Mouse (Mus musculus) frontal cortex, adult (tissue): ENCODE results near the gene Arhgap18.
A peak's percentile ranks its signal among the peaks of the same experiment; 100 is the strongest.

Source experiments
- ATAC-seq: cut with Nextera tagmentation; 2 replicates; pipeline ENCODE4 v1.9.2; 2017; ENCODE audit warnings: mild to moderate bottlenecking, moderate library complexity, mixed read lengths; ENCODE audit not compliant: low TSS enrichment

The Arhgap18 gene

DNA sequence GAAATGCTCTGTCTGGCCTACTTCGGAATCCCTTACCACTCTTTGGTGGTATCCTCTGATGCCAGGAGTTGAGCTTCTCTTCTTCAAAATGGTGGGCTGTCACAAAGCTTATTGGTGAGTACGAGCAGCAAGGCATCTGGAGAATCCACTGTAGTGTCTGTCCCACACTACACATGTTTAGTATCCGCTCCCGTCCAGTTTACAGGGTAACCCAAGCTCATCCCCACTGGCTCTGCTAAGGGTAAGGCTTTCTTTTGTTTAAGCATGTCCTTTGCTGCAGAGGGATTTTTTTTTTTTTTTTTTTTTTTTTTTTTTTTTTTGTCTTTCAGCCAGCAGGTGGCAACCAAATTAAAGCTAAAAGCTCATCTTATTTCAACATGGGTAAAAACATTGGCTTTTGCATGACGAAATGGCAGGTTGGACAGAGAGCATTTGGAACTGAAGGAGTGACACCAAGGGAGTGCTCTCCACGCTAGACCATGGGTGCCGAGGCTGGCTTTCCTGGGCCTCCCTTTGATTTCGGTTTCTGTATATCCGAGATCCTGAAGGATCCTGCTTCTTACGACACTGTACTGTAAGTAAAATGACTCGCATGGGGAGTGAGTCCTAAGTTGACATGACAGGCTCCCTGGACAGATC, at the start of gene Arhgap18:
Arhgap18 (plus strand) TSS at position 493 of the 639 bp plus-strand sequence.
- peak; percentile 76 for ATAC-seq

DNA sequence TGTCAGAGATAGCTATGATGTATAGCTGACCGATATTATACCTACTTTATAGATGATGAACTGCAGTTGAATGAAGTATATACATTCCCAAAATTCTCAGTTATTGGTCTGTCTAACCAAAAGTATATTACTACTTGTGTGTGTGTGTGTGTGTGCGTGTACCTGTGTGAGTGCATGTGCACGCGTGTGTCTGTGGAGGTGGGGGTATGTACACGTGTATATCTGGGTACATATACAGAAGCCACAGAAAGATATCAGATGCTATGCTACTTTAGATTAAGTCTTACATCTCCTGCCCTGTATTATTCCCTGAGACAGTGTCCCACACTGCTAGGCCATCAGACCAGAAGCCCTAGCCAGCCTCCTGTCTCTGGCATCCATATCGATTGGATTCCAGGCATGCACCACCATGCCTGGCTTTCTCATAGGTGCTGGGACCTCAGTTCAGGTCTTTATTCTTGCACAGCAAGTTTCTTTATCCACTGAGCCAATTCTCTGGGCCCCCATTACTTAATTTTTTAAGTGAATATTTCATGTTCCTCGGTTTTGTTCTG, 42.7 kb upstream of the Arhgap18 start:
- ATAC-seq, result no peak

DNA sequence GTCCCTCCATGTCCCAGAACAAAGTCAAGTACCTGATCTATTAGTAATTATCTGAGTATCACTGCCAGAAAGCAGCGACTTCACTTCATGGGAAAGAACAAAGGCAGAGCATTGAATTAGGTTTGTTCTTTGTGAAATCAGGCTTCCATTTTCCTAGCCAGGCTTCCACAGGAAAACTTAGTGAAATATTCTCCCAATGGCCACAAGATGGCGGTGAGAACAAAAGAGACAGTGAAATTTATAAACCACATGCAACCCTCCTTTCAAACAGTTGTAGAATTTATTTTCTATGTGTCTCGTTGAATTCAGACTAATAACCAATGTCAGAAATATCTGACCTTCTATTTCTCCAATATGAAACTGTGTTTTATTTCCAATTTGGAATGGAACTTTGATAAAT, 42.2 kb upstream of the Arhgap18 start:
- ATAC-seq, result peak; percentile 88

DNA sequence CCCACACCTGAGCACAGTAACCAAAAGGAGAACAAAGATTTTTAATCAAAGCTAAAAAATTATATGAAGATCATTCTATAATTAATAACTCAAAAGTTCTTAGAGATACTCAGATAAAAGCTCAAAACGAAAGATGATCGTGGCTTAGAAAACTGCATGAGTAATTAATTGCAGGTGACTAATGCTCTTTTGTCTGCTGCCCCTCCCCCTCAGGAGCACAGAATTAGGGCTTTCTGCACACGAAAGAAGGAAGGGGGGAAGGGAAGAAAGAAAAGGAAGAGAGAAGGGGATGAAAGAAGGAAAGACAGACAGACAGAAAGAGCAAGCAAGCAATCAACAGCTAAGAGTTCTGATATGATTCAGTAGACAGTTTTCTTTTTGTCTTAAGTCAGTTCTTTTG, 39.2 kb upstream of the Arhgap18 start:
- ATAC-seq, result no peak

DNA sequence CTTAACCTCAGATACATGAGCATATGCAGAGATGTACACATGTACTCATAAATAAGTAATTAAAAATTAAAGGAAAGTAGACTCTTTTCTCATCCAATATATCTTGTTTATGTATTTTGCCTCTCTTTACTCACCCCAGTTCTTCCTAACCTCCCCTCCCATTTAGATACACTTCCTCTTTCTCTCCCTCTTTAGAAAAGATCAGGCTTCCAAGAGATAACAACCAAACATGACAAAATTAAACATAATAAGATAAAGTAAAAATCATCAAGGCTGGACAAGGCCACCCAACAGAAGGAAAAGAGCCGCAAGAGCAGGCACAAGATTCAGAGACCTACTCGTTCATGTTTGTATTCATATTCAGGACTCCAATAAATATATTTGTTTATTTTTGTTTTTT, 28.5 kb upstream of the Arhgap18 start:
- no peak for ATAC-seq

DNA sequence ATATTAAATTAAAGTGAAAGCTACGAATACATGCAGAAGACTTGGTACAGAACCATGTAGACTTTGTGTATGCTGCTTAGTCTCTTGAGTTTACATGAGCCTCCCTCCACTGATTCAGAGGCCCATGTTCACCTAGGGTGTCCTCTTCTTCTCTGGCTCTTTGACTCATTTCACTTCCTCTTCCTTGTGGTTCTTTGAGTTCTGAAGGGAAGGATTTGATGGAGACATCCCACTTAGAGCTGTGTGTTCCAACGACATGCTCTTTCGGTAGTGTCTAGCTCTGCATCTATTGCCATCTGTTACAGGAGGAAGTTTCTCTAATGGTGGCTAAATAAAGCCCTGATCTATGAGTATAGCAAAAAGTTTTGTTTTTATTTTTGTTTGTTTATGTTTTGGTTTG, 28.0 kb upstream of the Arhgap18 start:
- no peak for ATAC-seq

DNA sequence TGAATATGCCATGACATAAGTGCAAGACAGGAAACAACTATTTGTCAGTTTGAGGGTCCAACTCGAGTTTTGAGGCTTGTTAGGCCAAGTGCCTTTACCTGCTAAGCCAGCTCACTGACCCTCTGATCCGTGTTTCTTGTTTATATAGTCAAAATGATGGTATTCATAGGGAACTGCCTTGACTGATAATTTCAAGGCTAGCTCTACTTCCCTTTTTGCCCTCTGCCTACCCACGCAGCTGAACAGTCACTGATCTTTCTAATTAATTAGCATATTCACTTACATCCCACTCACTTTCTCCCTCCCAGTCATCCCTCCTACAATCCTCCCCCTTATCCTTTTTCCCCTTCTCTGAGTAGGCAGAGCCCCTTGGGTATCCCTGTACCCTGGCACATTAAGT, 2.4 kb upstream of the Arhgap18 start:
- ATAC-seq, result no peak

DNA sequence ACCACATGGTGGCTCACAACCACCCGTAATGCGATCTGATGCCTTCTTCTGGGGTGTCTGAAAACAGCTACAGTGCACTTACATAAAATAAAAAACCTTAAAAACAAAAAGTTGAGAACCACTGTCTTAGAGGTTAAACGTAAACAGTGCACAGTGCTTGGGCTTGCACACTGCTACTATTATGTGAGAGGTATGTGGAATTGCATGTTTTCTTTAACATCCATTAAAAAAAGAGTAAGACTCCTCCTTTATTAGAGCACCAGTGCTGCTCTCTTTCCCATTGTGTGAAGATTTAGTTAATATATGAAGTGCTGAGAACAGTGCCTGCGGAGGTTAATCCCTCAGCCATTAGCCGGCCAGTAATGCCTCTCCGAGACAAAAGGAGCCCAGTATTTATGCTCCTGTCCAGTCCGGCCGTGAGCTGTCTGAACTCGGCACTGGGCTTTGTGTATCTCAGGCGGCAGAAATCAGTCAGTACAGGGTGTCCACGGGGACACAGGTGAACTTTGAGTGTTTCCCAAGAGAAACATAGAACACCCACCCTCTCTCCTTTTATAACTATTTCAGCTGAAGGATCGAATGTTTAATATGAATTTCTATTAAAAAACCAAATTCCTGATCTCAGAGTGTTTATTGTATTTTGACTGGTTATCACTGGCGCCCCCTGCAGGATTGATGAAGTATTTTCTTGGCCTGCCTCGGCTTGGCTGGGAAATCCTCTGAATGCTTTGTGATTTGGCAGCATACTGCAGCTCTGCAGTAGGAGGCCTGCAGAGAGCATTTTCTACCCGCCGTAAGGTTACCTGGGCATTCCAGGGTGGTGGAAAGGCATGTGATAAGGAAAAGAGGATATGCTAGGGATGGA, 925 bp upstream of the Arhgap18 start:
- peak; percentile 92 for ATAC-seq

DNA sequence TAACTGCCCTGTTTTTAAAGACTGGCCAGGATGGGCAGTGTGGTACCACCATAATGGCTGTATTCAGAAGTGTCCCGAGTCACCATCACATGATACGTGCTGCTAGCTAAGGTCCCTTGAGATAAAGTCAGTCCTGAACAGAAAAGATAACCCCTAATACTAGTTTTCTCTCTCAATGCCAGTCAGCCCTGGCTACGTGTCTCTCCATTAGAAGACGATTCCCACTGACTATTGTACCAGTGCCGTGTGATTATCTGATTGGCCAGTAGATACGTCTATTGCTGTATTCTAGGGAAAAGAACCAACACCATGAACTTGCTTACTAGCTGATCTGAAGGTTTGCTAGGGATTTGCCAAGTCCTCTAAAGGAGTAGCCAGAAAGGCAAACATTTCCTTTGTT, 785 bp downstream of the Arhgap18 start:
- ATAC-seq, result no peak

DNA sequence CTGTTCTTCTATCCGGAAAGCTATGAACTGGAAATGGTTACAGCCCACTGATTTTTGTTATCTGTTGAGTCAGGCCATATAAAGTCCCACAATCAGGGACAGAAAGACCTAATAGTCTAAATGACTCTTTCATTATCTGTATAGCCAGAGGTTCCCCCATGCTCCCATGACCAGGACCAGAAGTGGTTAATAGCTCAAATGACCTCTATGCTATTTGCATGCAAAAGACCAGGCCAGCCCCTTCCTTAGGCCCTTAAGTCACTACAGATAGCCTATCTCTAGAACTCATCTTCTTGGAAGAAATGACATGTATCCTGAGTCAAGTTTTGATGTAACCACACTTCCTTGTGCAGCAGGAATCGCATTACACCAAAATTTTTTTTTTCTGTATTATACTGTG, 4.0 kb downstream of the Arhgap18 start:
- no peak for ATAC-seq

DNA sequence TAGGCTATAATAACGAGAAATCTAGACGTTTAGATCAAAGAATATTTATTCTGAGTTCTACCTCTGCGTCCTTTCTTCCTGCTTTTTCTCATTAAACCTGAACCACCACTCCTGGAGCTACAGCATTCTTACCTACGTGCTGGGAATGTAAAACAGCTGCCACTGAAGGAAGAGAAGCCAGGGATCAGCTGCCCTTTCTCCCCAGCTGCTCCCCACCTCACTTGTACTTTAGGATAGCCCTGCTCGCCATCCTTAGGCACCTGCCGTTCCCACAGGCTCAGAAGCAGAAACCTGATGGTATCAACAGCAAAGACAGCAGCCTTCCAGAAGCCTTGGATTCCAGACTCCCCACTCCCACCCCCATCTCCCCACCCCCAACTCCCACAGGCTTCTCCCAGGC, 6.2 kb downstream of the Arhgap18 start:
- ATAC-seq, result no peak

DNA sequence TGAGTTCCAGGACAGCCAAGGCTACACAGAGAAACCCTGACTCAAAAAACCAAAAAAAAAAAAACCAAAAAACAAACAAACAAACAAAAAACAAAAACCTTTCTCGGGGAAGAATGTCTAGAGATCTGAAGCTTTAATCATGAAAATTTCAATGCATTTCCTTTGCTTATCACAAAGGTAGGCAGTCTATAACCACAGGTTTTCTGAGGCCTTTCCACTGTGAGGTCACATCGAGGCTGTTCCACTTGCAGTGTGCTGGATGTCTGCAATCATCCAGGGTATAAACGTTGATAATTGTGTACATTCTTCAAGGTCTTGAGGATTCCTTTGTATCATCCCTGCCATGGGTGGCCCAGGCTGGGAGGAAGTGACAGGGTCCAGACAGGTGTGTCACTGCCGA, 7.9 kb downstream of the Arhgap18 start:
- no peak for ATAC-seq

DNA sequence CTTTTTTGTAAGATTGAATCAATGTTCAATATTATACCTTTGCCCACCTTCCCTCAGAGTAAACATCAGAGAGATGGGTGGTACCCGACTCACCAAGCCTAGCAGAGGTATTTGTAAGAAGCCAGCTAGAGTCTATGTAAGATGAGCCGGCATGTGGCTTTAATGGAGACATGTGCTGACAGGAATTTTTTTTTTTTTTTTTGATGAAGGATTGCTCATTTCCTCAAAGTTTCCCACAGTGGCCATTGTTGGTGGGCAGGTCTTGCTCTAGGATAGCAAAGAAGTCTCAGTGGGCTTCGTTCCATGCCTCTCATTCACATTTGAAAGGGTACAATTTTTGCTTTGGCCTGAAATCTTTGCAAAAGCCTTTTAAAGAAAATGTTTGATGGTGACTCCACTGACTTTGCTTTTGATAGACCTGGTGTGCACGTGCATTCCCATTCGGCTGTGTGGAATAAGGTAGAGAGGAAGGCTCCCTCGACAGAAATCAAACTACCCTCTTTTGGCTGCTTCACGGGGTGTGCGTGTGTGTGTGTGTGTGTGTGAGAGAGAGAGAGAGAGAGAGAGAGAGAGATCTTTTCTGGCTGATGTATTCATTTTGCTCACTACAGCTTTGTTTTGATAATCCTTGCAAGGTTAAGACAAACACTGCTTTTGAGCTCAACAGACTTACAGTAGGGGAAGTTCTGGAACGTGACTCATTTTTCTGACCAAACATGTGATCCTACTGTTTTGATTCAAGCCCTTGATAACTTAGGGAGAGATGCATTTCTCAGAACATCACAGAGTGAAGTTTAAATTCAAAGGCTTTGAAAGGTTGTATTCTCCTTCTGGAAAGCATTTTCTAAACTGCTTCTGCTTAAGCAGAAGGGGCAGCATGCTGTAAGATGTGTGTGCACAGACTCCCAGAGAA, 9.0 kb downstream of the Arhgap18 start:
- ATAC-seq, result no peak

DNA sequence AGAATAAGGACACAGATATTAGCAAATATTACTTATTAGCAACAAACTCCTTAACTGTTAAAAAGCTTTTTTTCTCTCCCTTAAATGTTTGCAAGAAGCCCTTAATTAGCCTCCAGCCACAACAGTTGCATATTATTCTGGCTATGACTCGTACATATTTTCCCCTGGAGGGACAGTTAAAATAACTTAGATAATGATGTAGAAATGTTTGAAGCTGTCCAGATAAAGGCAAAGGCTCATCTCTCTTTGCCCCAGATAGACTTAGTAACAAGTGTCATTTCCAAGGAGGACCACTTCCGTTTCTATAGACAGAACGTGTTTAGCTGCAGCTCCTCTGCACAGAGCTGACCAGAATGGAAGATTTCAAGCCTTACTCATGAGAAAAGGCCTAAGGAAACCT, 14.0 kb downstream of the Arhgap18 start:
- no peak for ATAC-seq

DNA sequence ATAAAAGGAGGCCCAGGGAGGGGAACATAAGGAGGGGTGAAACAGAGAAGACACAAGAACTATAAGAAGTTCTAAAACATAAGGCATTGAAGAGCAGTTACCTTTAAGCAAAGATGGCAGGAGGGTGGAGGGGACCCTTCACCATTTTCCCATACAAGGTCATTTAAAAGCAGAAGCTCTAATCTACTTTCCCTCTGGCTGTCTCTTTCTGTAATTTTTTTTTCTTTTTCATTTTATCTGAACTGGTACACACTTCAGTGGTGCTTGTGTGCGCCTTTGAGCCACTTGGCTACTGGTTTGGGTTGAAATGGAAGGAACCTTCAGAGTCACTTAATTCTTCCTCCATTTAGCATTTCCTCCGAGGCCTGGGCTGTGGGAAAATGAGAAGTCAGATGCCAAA, 15.7 kb downstream of the Arhgap18 start:
- ATAC-seq, result no peak

DNA sequence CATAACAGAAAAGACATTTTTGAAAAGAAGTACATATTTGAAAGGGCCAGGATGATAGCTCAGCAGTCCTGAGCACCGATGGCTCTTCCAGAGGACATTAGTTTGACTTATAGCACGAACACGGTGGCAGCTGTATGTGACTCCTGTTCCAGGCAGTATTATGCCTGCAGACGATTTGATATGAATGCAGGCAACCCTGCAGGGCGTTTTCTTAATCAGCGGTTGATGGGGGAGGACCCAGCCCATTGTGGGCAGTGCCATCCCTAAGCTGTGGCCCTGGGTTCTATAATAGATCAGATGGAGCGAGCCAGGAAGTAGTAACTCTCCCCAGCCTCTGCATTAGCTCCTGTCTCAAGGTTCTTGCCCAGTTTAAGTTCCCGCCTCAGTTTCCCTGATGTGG, 16.8 kb downstream of the Arhgap18 start:
- no peak for ATAC-seq

DNA sequence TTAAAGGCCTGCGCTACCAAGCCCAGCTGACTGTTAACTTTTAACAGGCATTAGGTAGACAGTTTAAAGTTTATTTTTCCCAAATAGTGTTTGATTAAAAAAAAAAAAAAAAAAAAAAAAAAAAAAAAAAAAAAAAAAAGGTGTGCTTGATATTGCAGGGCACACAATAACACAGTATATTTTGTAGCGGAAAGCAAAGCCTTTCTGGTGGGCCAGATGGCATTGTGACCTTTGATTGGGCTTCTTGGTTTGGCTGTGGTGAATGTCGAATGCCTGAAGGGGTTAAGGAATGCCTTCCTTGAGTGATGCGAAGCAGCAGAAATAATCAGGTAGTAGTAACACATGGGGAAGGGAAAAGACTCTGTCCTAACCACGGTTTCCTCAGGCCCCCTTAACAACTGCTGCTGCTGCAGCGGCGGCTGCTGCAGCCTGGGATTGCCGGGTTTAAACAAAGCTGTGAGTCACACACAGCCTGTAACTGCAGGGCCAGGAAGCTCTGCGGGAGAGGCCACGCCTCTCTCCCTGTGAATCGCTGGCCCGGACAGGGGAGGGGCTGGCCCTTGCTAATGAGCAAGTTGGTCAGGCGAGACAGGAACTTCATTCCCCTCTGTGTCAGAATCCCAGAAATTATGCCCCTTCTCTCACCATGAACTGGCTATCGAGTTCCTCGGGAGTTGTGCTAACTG, 18.9 kb downstream of the Arhgap18 start:
- ATAC-seq, result peak; percentile 96

DNA sequence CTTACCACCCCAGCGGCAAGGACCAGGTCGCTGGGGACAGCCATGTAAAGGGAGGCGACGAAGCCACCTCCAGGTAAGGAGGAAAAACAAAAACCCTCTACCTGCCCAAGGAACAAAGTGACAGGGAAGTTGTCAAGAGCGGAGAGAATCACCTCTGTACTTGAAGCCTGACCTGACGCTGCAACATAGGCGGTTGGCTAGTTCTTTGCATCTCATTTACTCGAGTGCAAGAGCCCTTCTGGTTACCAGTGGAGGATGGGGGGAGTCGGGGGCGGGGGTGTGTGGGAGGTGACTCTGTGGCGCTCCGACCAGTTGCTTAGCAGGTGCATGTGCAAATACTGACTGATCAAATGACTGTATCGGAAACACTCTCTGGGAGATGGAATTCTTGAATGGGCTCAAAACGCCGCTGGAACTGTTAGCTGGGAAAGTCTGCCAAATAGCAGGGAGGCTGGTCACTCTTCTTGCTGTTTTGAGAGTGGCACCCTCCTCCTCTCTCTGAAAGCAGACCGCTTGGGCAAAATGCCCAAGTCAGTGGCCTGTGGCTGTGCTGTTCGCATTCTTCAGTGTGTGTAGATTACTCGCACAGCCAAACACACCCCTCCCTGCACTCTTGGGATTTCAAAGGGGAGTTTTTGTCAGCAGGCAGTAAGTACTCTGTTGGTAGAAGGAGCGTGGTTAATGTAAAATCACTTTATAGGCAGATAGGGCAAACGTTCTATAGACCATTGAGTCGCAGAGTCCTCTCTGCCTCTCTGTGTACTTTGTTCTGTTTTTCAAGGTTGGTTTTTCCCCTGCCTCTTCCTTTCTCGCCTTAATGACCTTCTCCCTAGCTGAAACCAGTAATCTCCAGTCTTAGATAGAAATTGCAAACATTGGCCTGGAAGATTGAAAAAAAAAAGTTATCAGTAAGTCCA, 19.7 kb downstream of the Arhgap18 start:
- peak; percentile 58 for ATAC-seq

DNA sequence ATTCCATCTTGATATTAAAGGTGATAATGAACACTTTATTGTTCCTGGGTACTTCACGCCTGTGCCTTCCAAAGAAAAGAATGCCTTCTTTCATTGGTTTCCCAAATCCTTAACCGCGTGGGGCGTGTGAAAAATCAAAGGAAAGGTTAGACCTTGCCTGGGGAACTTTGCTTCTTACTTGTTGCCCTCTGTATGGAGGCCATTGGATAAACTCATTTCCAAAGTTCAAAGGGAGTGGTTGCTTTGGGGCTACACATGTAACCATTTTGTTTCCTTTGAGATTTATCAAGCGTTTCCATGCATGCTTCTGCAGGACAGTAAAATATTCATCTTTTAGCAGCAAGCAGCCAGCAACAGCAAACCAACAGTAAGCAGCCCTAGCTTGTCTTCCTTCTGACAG, 20.3 kb downstream of the Arhgap18 start:
- ATAC-seq, result no peak

DNA sequence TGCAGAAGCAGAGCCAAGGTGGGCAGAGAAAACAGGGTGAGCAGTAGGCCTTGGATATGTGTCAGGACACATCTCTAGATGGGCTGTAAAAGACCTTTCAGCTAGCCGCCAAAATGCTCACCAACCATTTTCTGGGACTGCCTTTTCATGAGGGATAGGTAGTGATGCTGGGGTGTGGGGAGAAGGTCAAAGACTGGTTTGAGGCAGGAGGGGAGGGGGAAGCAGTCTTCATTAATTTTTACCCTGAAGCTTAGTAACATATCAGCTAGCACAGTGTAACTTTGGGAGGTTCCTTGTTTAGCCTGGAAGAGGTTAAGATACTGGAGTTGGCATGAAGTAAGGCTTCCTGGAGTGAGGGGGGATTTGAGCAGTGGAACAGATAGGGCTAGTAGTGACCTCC, 21.0 kb downstream of the Arhgap18 start:
- ATAC-seq, result no peak
